Mouse (Mus musculus): ENCODE measurements around the gene Dis3l2. TPM values are rescaled to one million over a fixed set of nuclear protein-coding genes. Genes with fewer than 3 reads are reported as not detected.

Gene Dis3l2
- polyA plus RNA-seq, 1 experiment from 2014 or later, result 35.0 TPM

- 90% methylated on average over 2 of the region's 2 CpGs for WGBS
- H3K27me3 ChIP-seq (ENCODE audit: poor library complexity, severe bottlenecking), result no peaks in the 10 kb centered on the region
Observed at GRCm38 (mm10) chr1:86747034-86747433, 43.4 kb downstream of the Dis3l2 start.

GRCm38 (mm10) chr1:86750094-86750493 is 46.5 kb downstream of the Dis3l2 start:
- Histone ChIP-seq H3K27me3 (ENCODE audit: poor library complexity, severe bottlenecking) (no peaks in the 10 kb centered on the region), H3K27ac (no peak overlapping the region), H3K9me3 (no peaks in the 10 kb centered on the region), H3K4me3 (no peak overlapping the region), H3K4me1 (no peaks in the 10 kb centered on the region), H3K36me3 (replicated peaks) (peaks cover 46% of the 10 kb centered on the region)
- WGBS, result 79% methylated on average over 3 of the region's 3 CpGs
- no peak for DNase-seq (ENCODE audit: extremely low spot score, low spot score)

More at GRCm38 (mm10) chr1:86747034-86747433, 43.4 kb downstream of the Dis3l2 start:
- no peak overlapping the region for H3K27ac ChIP-seq
- no peak for DNase-seq (ENCODE audit: extremely low spot score, low spot score)
- peaks cover 48% of the 10 kb centered on the region for H3K36me3 ChIP-seq (replicated peaks)
- no peaks in the 10 kb centered on the region for H3K9me3 ChIP-seq
- H3K4me1 ChIP-seq, result no peaks in the 10 kb centered on the region; the same call in 1 of the 2 replicates
- no peak overlapping the region for H3K4me3 ChIP-seq

- DNase-seq (ENCODE audit: extremely low spot score, low spot score), result no peak
- Histone ChIP-seq H3K4me3 (no peak overlapping the region), H3K27ac (no peak overlapping the region), H3K27me3 (ENCODE audit: poor library complexity, severe bottlenecking) (no peaks in the 10 kb centered on the region), H3K9me3 (no peaks in the 10 kb centered on the region), H3K4me1 (no peaks in the 10 kb centered on the region), H3K36me3 (replicated peaks) (peaks cover 16% of the 10 kb centered on the region)
- 85% methylated on average over 8 of the region's 8 CpGs for WGBS
Observed at GRCm38 (mm10) chr1:86753416-86753815, 49.8 kb downstream of the Dis3l2 start.

- DNase-seq (ENCODE audit: extremely low spot score, low spot score), result no peak
- H3K9me3 ChIP-seq, result no peaks in the 10 kb centered on the region
- no peak overlapping the region for H3K27ac ChIP-seq
- peaks cover 16% of the 10 kb centered on the region for H3K36me3 ChIP-seq (replicated peaks)
- H3K27me3 ChIP-seq (ENCODE audit: poor library complexity, severe bottlenecking), result no peaks in the 10 kb centered on the region
- WGBS, result 88% methylated on average over 3 of the region's 3 CpGs
- H3K4me1 ChIP-seq, result no peaks in the 10 kb centered on the region
- no peak overlapping the region for H3K4me3 ChIP-seq
Observed at GRCm38 (mm10) chr1:86754335-86754734, 50.7 kb downstream of the Dis3l2 start.

GRCm38 (mm10) chr1:86758091-86758490 is 54.5 kb downstream of the Dis3l2 start:
- H3K4me1 ChIP-seq, result no peaks in the 10 kb centered on the region
- no peaks in the 10 kb centered on the region for H3K9me3 ChIP-seq
- H3K27ac ChIP-seq, result no peak overlapping the region
- no peak for DNase-seq (ENCODE audit: extremely low spot score, low spot score)
- H3K36me3 ChIP-seq (replicated peaks), result peaks cover 26% of the 10 kb centered on the region
- no peak overlapping the region for H3K4me3 ChIP-seq
- 87% methylated on average over 6 of the region's 6 CpGs for WGBS
- H3K27me3 ChIP-seq (ENCODE audit: poor library complexity, severe bottlenecking), result no peaks in the 10 kb centered on the region

- no peak for DNase-seq (ENCODE audit: extremely low spot score, low spot score)
- Histone ChIP-seq H3K27me3 (ENCODE audit: poor library complexity, severe bottlenecking) (no peaks in the 10 kb centered on the region), H3K4me1 (no peaks in the 10 kb centered on the region), H3K9me3 (no peaks in the 10 kb centered on the region), H3K36me3 (replicated peaks) (peaks cover 29% of the 10 kb centered on the region), H3K4me3 (no peak overlapping the region), H3K27ac (no peak overlapping the region)
- WGBS, result 90% methylated on average over 6 of the region's 6 CpGs
Observed at GRCm38 (mm10) chr1:86762161-86762560, 58.6 kb downstream of the Dis3l2 start.

- Histone ChIP-seq H3K4me3 (no peak overlapping the region), H3K9me3 (no peaks in the 10 kb centered on the region), H3K27ac (no peak overlapping the region), H3K4me1 (no peaks in the 10 kb centered on the region), H3K27me3 (ENCODE audit: poor library complexity, severe bottlenecking) (no peaks in the 10 kb centered on the region), H3K36me3 (replicated peaks) (peaks cover 2% of the 10 kb centered on the region; the same call in 1 of the 2 replicates)
- DNase-seq (ENCODE audit: extremely low spot score, low spot score), result no peak
- 96% methylated on average over 2 of the region's 2 CpGs for WGBS
Observed at GRCm38 (mm10) chr1:86801241-86801640, 97.6 kb downstream of the Dis3l2 start.

GRCm38 (mm10) chr1:86811756-86812155 is 108.1 kb downstream of the Dis3l2 start:
- Histone ChIP-seq H3K9me3 (no peaks in the 10 kb centered on the region), H3K27me3 (ENCODE audit: poor library complexity, severe bottlenecking) (no peaks in the 10 kb centered on the region), H3K4me1 (no peaks in the 10 kb centered on the region), H3K4me3 (no peak overlapping the region), H3K36me3 (replicated peaks) (no peaks in the 10 kb centered on the region), H3K27ac (no peak overlapping the region)
- no peak for DNase-seq (ENCODE audit: extremely low spot score, low spot score)
- 82% methylated on average over 3 of the region's 3 CpGs for WGBS

- H3K36me3 ChIP-seq (replicated peaks), result no peaks in the 10 kb centered on the region
- no peaks in the 10 kb centered on the region for H3K27me3 ChIP-seq (ENCODE audit: poor library complexity, severe bottlenecking)
- no peak overlapping the region for H3K27ac ChIP-seq
- H3K4me3 ChIP-seq, result no peak overlapping the region
- H3K4me1 ChIP-seq, result no peaks in the 10 kb centered on the region
- H3K9me3 ChIP-seq, result no peaks in the 10 kb centered on the region
- no peak for DNase-seq (ENCODE audit: extremely low spot score, low spot score)
- 69% methylated on average over 1 of the region's 1 CpGs for WGBS
Observed at GRCm38 (mm10) chr1:86822266-86822665, 118.7 kb downstream of the Dis3l2 start.

- Histone ChIP-seq H3K27me3 (ENCODE audit: poor library complexity, severe bottlenecking) (no peaks in the 10 kb centered on the region), H3K4me1 (no peaks in the 10 kb centered on the region), H3K9me3 (no peaks in the 10 kb centered on the region), H3K36me3 (replicated peaks) (no peaks in the 10 kb centered on the region), H3K4me3 (no peak overlapping the region), H3K27ac (no peak overlapping the region)
- 76% methylated on average over 2 of the region's 2 CpGs for WGBS
- DNase-seq (ENCODE audit: extremely low spot score, low spot score), result no peak
Observed at GRCm38 (mm10) chr1:86834351-86834987, 130.9 kb downstream of the Dis3l2 start.

- DNase-seq (ENCODE audit: extremely low spot score, low spot score), result no peak
- WGBS, result 94% methylated on average over 2 of the region's 2 CpGs
- Histone ChIP-seq H3K9me3 (no peaks in the 10 kb centered on the region), H3K36me3 (replicated peaks) (no peaks in the 10 kb centered on the region), H3K27ac (no peak overlapping the region), H3K4me1 (no peaks in the 10 kb centered on the region), H3K4me3 (no peak overlapping the region), H3K27me3 (ENCODE audit: poor library complexity, severe bottlenecking) (no peaks in the 10 kb centered on the region)
Observed at GRCm38 (mm10) chr1:86834988-86835387, 131.4 kb downstream of the Dis3l2 start.

GRCm38 (mm10) chr1:86850754-86851153 is 147.1 kb downstream of the Dis3l2 start:
- no peak for DNase-seq (ENCODE audit: extremely low spot score, low spot score)
- no peak overlapping the region for H3K4me3 ChIP-seq
- 89% methylated on average over 2 of the region's 2 CpGs for WGBS
- peaks cover 1% of the 10 kb centered on the region; the same call in 1 of the 2 replicates for H3K36me3 ChIP-seq (replicated peaks)
- no peaks in the 10 kb centered on the region for H3K9me3 ChIP-seq
- H3K4me1 ChIP-seq, result no peaks in the 10 kb centered on the region
- H3K27ac ChIP-seq, result no peak overlapping the region
- H3K27me3 ChIP-seq (ENCODE audit: poor library complexity, severe bottlenecking), result no peaks in the 10 kb centered on the region

- Histone ChIP-seq H3K27ac (no peak overlapping the region), H3K4me3 (no peak overlapping the region), H3K9me3 (no peaks in the 10 kb centered on the region), H3K4me1 (no peaks in the 10 kb centered on the region), H3K36me3 (replicated peaks) (peaks cover 19% of the 10 kb centered on the region), H3K27me3 (ENCODE audit: poor library complexity, severe bottlenecking) (no peaks in the 10 kb centered on the region)
- no peak for DNase-seq (ENCODE audit: extremely low spot score, low spot score)
- WGBS, result 53% methylated on average over 1 of the region's 1 CpGs
Observed at GRCm38 (mm10) chr1:86858876-86859275, 155.3 kb downstream of the Dis3l2 start.

GRCm38 (mm10) chr1:86859371-86859770 is 155.8 kb downstream of the Dis3l2 start:
- Histone ChIP-seq H3K27me3 (ENCODE audit: poor library complexity, severe bottlenecking) (no peaks in the 10 kb centered on the region), H3K4me1 (no peaks in the 10 kb centered on the region), H3K36me3 (replicated peaks) (peaks cover 19% of the 10 kb centered on the region), H3K27ac (no peak overlapping the region), H3K4me3 (no peak overlapping the region), H3K9me3 (no peaks in the 10 kb centered on the region)
- no peak for DNase-seq (ENCODE audit: extremely low spot score, low spot score)
- WGBS, result 41% methylated on average over 1 of the region's 1 CpGs

Measured in forebrain, embryonic 10.5 days (tissue).